Comparison of ENCODE assay signal across 27 mouse cellular contexts in genomic region chr16:39058869-39059268, GRCm38 (mm10).
"Had no signal": no experiment of that assay in that cellular context is flagged by ENCODE, and none has a peak within 500 bp of the region (broad histone marks: within the 10 kb centered on the region; RNA-seq: fewer than 3 reads in every experiment).

No protein-coding gene starts in this region.

- ATAC-seq: hindbrain, embryonic 16.5 days; inflammation-experienced regulatory T-cells, adult 6 months; intestine, embryonic 15.5 days; intestine, postnatal 0 days had no signal

- H3K27ac ChIP-seq: gastrocnemius, adult 2 months; heart, adult 2 months; heart, embryonic 13.5 days; heart, embryonic 15.5 days; hindbrain, embryonic 10.5 days; hindbrain, embryonic 12.5 days; hindbrain, embryonic 14.5 days; intestine, embryonic 15.5 days; layer of hippocampus, adult 2 months; left cerebral cortex, adult 2 months; limb, embryonic 10.5 days; limb, embryonic 12.5 days; liver, embryonic 13.5 days had no signal

- H3K27me3 ChIP-seq: heart, embryonic 13.5 days; hindbrain, embryonic 12.5 days; intestine, embryonic 15.5 days; liver, embryonic 13.5 days had no signal

- H3K4me3 ChIP-seq: gastrocnemius, adult 2 months; heart, adult 2 months; heart, embryonic 13.5 days; heart, embryonic 15.5 days; hindbrain, embryonic 10.5 days; hindbrain, embryonic 12.5 days; intestine, embryonic 15.5 days; layer of hippocampus, adult 2 months; left cerebral cortex, adult 2 months; limb, embryonic 10.5 days; limb, embryonic 12.5 days; liver, embryonic 13.5 days had no signal

- H3K36me3 ChIP-seq: heart, embryonic 13.5 days; heart, embryonic 15.5 days; hindbrain, embryonic 10.5 days; hindbrain, embryonic 12.5 days; intestine, embryonic 15.5 days; limb, embryonic 10.5 days; limb, embryonic 12.5 days; liver, embryonic 13.5 days had no signal

- H3K4me1 ChIP-seq: hindbrain, embryonic 10.5 days; hindbrain, embryonic 12.5 days; intestine, embryonic 15.5 days; liver, embryonic 13.5 days had no signal

- H3K4me2 ChIP-seq: heart, embryonic 11.5 days; heart, embryonic 13.5 days; heart, embryonic 15.5 days; hindbrain, embryonic 12.5 days; hindbrain, embryonic 14.5 days; intestine, embryonic 15.5 days; limb, embryonic 12.5 days; liver, embryonic 11.5 days; liver, embryonic 13.5 days had no signal

- DNase-seq: gastrocnemius, adult 2 months; gastrocnemius, postnatal 10 days; gastrocnemius, postnatal 25 days; heart, adult 2 months; heart, postnatal 4 days; kidney, adult 18-20 months; kidney, adult 8-10 months; kidney, postnatal 10 days; kidney, postnatal 25 days; kidney, postnatal 4 days; liver; liver, embryonic 13.5 days had no signal

- H3K9me3 ChIP-seq: heart, embryonic 13.5 days; heart, embryonic 15.5 days; hindbrain, embryonic 10.5 days; hindbrain, embryonic 12.5 days; intestine, embryonic 15.5 days; limb, embryonic 10.5 days; limb, embryonic 12.5 days; liver, embryonic 13.5 days had no signal

- H3K9ac ChIP-seq: heart, embryonic 13.5 days; heart, embryonic 15.5 days; hindbrain, embryonic 12.5 days; hindbrain, embryonic 14.5 days; intestine, embryonic 15.5 days; limb, embryonic 12.5 days; liver, embryonic 13.5 days had no signal
